ENCODE assay signal across 8 mouse cellular contexts in the genomic region with DNA sequence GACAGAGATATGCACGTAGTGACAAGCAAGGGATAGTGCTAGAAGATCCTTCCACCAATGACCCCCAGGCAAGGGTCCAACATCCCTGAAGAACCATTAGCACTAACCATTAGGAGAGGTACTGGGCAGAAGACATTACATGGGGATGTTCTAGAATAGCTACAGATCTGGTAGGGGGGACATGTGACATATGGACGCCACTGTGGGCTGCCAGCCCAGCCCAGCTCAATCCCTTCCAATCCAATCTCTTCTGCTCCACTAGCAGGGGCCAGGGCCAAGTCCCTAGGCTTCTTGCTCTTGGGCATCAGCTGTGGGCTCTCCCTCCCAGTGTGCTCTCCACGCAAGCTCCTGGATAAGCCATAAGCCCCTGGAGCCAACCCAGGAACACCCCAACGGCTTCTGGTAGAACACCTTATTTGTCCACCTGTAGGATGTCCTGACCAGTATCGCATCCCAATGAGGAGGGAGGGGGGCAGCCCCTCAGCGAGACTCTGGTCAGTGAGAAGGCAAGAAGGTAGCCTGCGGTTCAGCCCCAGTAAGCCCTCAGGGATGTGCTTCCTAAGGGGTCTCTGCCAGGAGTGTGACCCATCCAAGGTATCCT. TPM values are rescaled to one million over a fixed set of nuclear protein-coding genes. Genes with fewer than 3 reads are reported as not detected.
DNase-seq lines count a peak whose midpoint lies in the region; ATAC-seq and TF ChIP-seq lines count a peak whose summit lies in the region.

No protein-coding gene starts in this region.

- peaks cover 8 to 65% of the 10 kb centered on the region in 2 experiments for H3K4me1 ChIP-seq in ES-E14 (ENCODE audit: control insufficient read depth in 2 of 2, insufficient read depth in 2 of 2, low read length in 2 of 2, poor library complexity in 1 of 2)
- H3K4me1 ChIP-seq in forebrain, embryonic 12.5 days: peaks cover 89% of the 10 kb centered on the region
- peaks cover 77% of the 10 kb centered on the region for H3K4me1 ChIP-seq in limb, embryonic 12.5 days (replicated peaks)
- H3K4me1 ChIP-seq in stomach, embryonic 14.5 days (ENCODE audit: control insufficient read depth, insufficient read depth, low read length): peaks cover 65% of the 10 kb centered on the region

- H3K27me3 ChIP-seq in forebrain, embryonic 12.5 days: no peaks in the 10 kb centered on the region
- H3K27me3 ChIP-seq in limb, embryonic 12.5 days: no peaks in the 10 kb centered on the region
- H3K27me3 ChIP-seq in stomach, embryonic 14.5 days (ENCODE audit: control insufficient read depth, insufficient read depth, low read length): no peaks in the 10 kb centered on the region

- DNase-seq in A20 (ENCODE audit: low read depth, low spot score) (peak; percentile 14), ES-E14 (ENCODE audit: low read depth, low spot score) (no peak)
- no peak for DNase-seq in gastrocnemius, adult 8-10 months (ENCODE audit: low spot score in 2 of 2)
- no peak for DNase-seq in frontal cortex, postnatal 36 days (ENCODE audit: low spot score in 2 of 2)
- DNase-seq in spleen, postnatal 36 days (ENCODE audit: low spot score in 2 of 2): no peak

- 74% methylated on average over 7 of the region's 7 CpGs for WGBS in forebrain, embryonic 12.5 days
- WGBS in limb, embryonic 12.5 days: 75% methylated on average over 7 of the region's 7 CpGs
- WGBS in stomach, embryonic 14.5 days: 66% methylated on average over 7 of the region's 7 CpGs

- peak overlapping the region; percentile 44; the same call in 1 of the 2 replicates for H3K9ac ChIP-seq in ES-E14 (ENCODE audit: insufficient read depth, low read depth, low read length, poor library complexity, severe bottlenecking)
- peak overlapping the region; percentile 97; the same call in 1 of the 2 replicates for H3K9ac ChIP-seq in forebrain, embryonic 12.5 days
- H3K9ac ChIP-seq in limb, embryonic 12.5 days (replicated peaks): peak overlapping the region; percentile 91; the same call in 1 of the 2 replicates
- H3K9ac ChIP-seq in stomach, embryonic 14.5 days (replicated peaks; ENCODE audit: low read depth, low read length): 0 out of 2 replicates have a peak overlapping the region, but pooled peaks have one; percentile 25

- peak overlapping the region; percentile 52 to 81 for H3K4me3 ChIP-seq in ES-E14 (ENCODE audit: insufficient read depth in 1 of 2, low read depth in 1 of 2, low read length in 2 of 2, poor library complexity in 1 of 2, severe bottlenecking in 1 of 2)
- peak overlapping the region; percentile 85 for H3K4me3 ChIP-seq in forebrain, embryonic 12.5 days (replicated peaks)
- peak overlapping the region; percentile 89 for H3K4me3 ChIP-seq in limb, embryonic 12.5 days (replicated peaks)
- H3K4me3 ChIP-seq in stomach, embryonic 14.5 days (ENCODE audit: low read depth, low read length): peak overlapping the region; percentile 78

- peak overlapping the region; percentile 92 for H3K4me2 ChIP-seq in forebrain, embryonic 12.5 days
- H3K4me2 ChIP-seq in limb, embryonic 12.5 days: peak overlapping the region; percentile 93
- peak overlapping the region; percentile 61 for H3K4me2 ChIP-seq in stomach, embryonic 14.5 days (replicated peaks; ENCODE audit: low read depth, low read length)

- in situ Hi-C loops in ES-E14 (cut with MboI; ENCODE audit: low sequenced_read_pairs in 2 of 2, unreplicated experiment in 2 of 2): no loop called here

- ATAC-seq in forebrain, embryonic 12.5 days (ENCODE audit: low FRiP score): no peak
- ATAC-seq in limb, embryonic 12.5 days (ENCODE audit: insufficient number of reproducible peaks, insufficient read depth, low FRiP score, low TSS enrichment, low read depth): no peak
- ATAC-seq in stomach, embryonic 14.5 days (ENCODE audit: insufficient number of reproducible peaks, insufficient read depth, low FRiP score, low read depth): no peak

- H3K36me3 ChIP-seq in ES-E14 (ENCODE audit: control insufficient read depth, insufficient read depth, low read length, poor library complexity, severe bottlenecking): no peaks in the 10 kb centered on the region
- 0 out of 2 replicates have a peak, but pooled peaks cover 2% of the 10 kb centered on the region for H3K36me3 ChIP-seq in forebrain, embryonic 12.5 days (replicated peaks)
- H3K36me3 ChIP-seq in limb, embryonic 12.5 days: no peaks in the 10 kb centered on the region
- H3K36me3 ChIP-seq in stomach, embryonic 14.5 days (ENCODE audit: control insufficient read depth, insufficient read depth, low read length): no peaks in the 10 kb centered on the region

- H3K9me3 ChIP-seq in ES-E14 (ENCODE audit: control insufficient read depth, insufficient read depth, low read depth, low read length): no peaks in the 10 kb centered on the region
- no peaks in the 10 kb centered on the region for H3K9me3 ChIP-seq in forebrain, embryonic 12.5 days
- no peaks in the 10 kb centered on the region for H3K9me3 ChIP-seq in limb, embryonic 12.5 days
- no peaks in the 10 kb centered on the region for H3K9me3 ChIP-seq in stomach, embryonic 14.5 days (ENCODE audit: control insufficient read depth, low read depth, low read length)

- peak overlapping the region; percentile 61 for H3K27ac ChIP-seq in ES-E14 (ENCODE audit: insufficient read depth, low read depth, low read length, poor library complexity, severe bottlenecking)
- H3K27ac ChIP-seq in forebrain, embryonic 12.5 days: peak overlapping the region; percentile 97; the same call in 1 of the 2 replicates
- peak overlapping the region; percentile 92 for H3K27ac ChIP-seq in limb, embryonic 12.5 days
- H3K27ac ChIP-seq in stomach, embryonic 14.5 days (ENCODE audit: low read length): peak overlapping the region; percentile 86; the same call in 1 of the 2 replicates

TF ChIP-seq in ES-E14, 5 proteins besides CTCF, POLR2A, EP300 and RAD21:
- no peak for TF ChIP-seq MAFK (IDR thresholded peaks at IDR 0.05; ENCODE audit: insufficient read depth, low read depth, low read length)
- TF ChIP-seq HCFC1 (IDR thresholded peaks at IDR 0.05; ENCODE audit: borderline replicate concordance, insufficient read depth, low read length): no peak
- TF ChIP-seq CHD2 (IDR thresholded peaks at IDR 0.05; ENCODE audit: low read depth, low read length): no peak
- TF ChIP-seq ZNF384 (IDR thresholded peaks at IDR 0.05; ENCODE audit: low read depth, low read length): no peak
- TF ChIP-seq ZC3H11A (IDR thresholded peaks at IDR 0.05; ENCODE audit: borderline replicate concordance, low read depth, low read length): no peak

RNA-seq across cellular contexts. Expression of a gene that starts 2.2 kb away (rescaled TPM):
- total RNA-seq in ES-E14 (2012; rRNA removed): 116 and 178 TPM in 2 replicates
- 174 and 182 TPM in 2 replicates for polyA plus RNA-seq in forebrain, embryonic 12.5 days (2016; fragmentation: Nextera tagmentation; extraction: Ambion mirVana)
- polyA plus RNA-seq in limb, embryonic 12.5 days (2016; fragmentation: Nextera tagmentation; extraction: Ambion mirVana): 157 and 170 TPM in 2 replicates
- polyA plus RNA-seq in stomach, embryonic 14.5 days (2014; fragmentation: Nextera tagmentation; extraction: Ambion mirVana): 146 and 147 TPM in 2 replicates
- 1 to 10 TPM; 4.5 to 6.3 (median 5.3) TPM for total RNA-seq in gastrocnemius, adult 8-10 months (2022)

RNA-seq across cellular contexts. Expression of a gene that starts 17.9 kb away (rescaled TPM):
- 14.4 and 24.7 TPM in 2 replicates for total RNA-seq in ES-E14 (2012; rRNA removed)
- polyA plus RNA-seq in forebrain, embryonic 12.5 days (2016; fragmentation: Nextera tagmentation; extraction: Ambion mirVana): 38.8 and 44.0 TPM in 2 replicates
- polyA plus RNA-seq in limb, embryonic 12.5 days (2016; fragmentation: Nextera tagmentation; extraction: Ambion mirVana): 30.1 and 31.2 TPM in 2 replicates
- polyA plus RNA-seq in stomach, embryonic 14.5 days (2014; fragmentation: Nextera tagmentation; extraction: Ambion mirVana): 16.4 and 17.6 TPM in 2 replicates
- 1 to 10 TPM; 8.3 to 9.4 (median 9.2) TPM for total RNA-seq in gastrocnemius, adult 8-10 months (2022)

RNA-seq across cellular contexts. Expression of a gene that starts 28.9 kb away (rescaled TPM):
- 6.6 and 12.7 TPM in 2 replicates for total RNA-seq in ES-E14 (2012; rRNA removed)
- polyA plus RNA-seq in forebrain, embryonic 12.5 days (2016; fragmentation: Nextera tagmentation; extraction: Ambion mirVana): 46.9 and 47.4 TPM in 2 replicates
- 13.6 and 14.4 TPM in 2 replicates for polyA plus RNA-seq in limb, embryonic 12.5 days (2016; fragmentation: Nextera tagmentation; extraction: Ambion mirVana)
- 6.5 and 7.9 TPM in 2 replicates for polyA plus RNA-seq in stomach, embryonic 14.5 days (2014; fragmentation: Nextera tagmentation; extraction: Ambion mirVana)
- total RNA-seq in gastrocnemius, adult 8-10 months (2022): 1 to 10 TPM in 2 of 4 experiments, under 1 TPM in 2; 0.70 to 1.3 (median 0.97) TPM

RNA-seq across cellular contexts. Expression of a gene that starts 33.0 kb away (rescaled TPM):
- total RNA-seq in ES-E14 (2012; rRNA removed): 8.6 and 9.2 TPM in 2 replicates
- 47.1 and 57.2 TPM in 2 replicates for polyA plus RNA-seq in forebrain, embryonic 12.5 days (2016; fragmentation: Nextera tagmentation; extraction: Ambion mirVana)
- 30.5 and 33.3 TPM in 2 replicates for polyA plus RNA-seq in limb, embryonic 12.5 days (2016; fragmentation: Nextera tagmentation; extraction: Ambion mirVana)
- 33.5 and 34.6 TPM in 2 replicates for polyA plus RNA-seq in stomach, embryonic 14.5 days (2014; fragmentation: Nextera tagmentation; extraction: Ambion mirVana)
- total RNA-seq in gastrocnemius, adult 8-10 months (2022): 100 to 1,000 TPM in 3 of 4 experiments, 10 to 100 TPM in 1; 97.2 to 102 (median 101) TPM

RNA-seq across cellular contexts. Expression of a gene that starts 37.9 kb away (rescaled TPM):
- total RNA-seq in ES-E14 (2012; rRNA removed): 8.1 and 10.6 TPM in 2 replicates
- 14.2 and 16.7 TPM in 2 replicates for polyA plus RNA-seq in forebrain, embryonic 12.5 days (2016; fragmentation: Nextera tagmentation; extraction: Ambion mirVana)
- 8.9 and 9.3 TPM in 2 replicates for polyA plus RNA-seq in limb, embryonic 12.5 days (2016; fragmentation: Nextera tagmentation; extraction: Ambion mirVana)
- polyA plus RNA-seq in stomach, embryonic 14.5 days (2014; fragmentation: Nextera tagmentation; extraction: Ambion mirVana): 4.4 and 5.2 TPM in 2 replicates
- 100 to 1,000 TPM; 123 to 153 (median 139) TPM for total RNA-seq in gastrocnemius, adult 8-10 months (2022)

Comparison
In these comparisons a context has a peak if more than half of its experiments do, and no peak if none do; other contexts are left out.
1. H3K9ac ChIP-seq: peak in every context shown above with its lines; median percentile 97 in forebrain, embryonic 12.5 days; 91 in limb, embryonic 12.5 days; 44 in ES-E14; 25 in stomach, embryonic 14.5 days.